Mouse (Mus musculus) megakaryocyte progenitor cell, adult 5-6 weeks (primary cell): ENCODE data around the gene Primpol. TPM values are rescaled to one million over a fixed set of nuclear protein-coding genes. Genes with fewer than 3 reads are reported as not detected.
A peak's percentile ranks its signal among the peaks of the same experiment; 100 is the strongest.

Experiments
- ATAC-seq: replicated peaks from 2 replicates; pipeline ENCODE4 v1.8.0; 2016; ENCODE audit warnings: mild to moderate bottlenecking, moderate TSS enrichment, inconsistent platforms; ENCODE audit not compliant: poor library complexity
- total RNA-seq, 2 experiments: library from RNA; stranded (forward) in 1 of 2; stranded (reverse) in 1 of 2; fragments of 157-497, 149-512 nt in 1 of 2; fragments of 200-1000 nt in 1 of 2; gene quantifications; 2 replicates each; pipeline versions ENCODE4 v1.2.3 to v1.2.4; 2015 to 2017

Primpol gene
- total RNA-seq (2015) (9.2 and 16.4 TPM in 2 replicates), total RNA-seq (2017) (7.5 and 7.9 TPM in 2 replicates)

DNA sequence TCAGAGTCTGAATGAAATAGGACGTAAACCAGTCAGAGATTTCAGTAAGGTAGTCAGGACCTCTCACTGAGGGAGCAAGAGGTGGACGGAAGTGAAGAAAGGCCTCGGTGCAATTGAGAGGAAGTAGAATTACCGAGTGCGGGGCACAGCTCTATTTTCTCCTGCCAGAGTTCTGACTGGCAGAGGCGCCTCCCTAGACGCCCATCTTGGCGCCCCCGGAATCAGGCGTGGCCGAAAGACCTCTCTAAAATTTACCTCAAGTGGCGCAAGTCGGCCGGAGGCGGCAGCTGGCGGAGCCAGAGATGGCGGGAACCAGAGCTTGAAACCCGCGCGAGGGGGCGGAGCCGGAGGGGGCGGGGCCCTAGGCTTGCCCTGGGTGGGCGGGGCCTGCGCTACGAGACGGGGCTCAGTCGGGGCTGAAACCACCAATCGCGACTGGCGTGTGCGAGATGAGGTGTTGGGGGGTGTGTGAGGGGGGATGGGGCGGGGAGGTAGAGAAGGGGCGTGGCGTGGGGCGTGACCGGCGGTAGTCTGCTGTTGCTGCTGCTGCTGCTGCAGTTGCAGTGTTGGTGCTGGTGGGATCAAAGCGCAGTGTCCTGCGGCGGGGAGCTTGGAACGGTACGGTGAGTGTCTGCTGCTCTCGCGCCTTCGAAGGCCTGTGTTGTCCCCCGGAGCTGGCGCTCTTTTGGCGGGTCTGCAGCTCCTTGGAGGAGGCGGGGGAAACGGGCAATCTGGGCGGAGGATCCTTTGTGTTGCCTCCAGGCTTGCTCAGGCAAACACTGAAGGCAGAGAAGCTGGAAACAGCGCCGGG lies at the start of gene Primpol, which contains the start of gene Casp3:
Gene Primpol, minus strand, starts transcription at position 334 of the 811 bp plus-strand sequence.
Gene Casp3, plus strand, starts transcription at position 413 of the 811 bp plus-strand sequence.
- peak; percentile 83 for ATAC-seq

DNA sequence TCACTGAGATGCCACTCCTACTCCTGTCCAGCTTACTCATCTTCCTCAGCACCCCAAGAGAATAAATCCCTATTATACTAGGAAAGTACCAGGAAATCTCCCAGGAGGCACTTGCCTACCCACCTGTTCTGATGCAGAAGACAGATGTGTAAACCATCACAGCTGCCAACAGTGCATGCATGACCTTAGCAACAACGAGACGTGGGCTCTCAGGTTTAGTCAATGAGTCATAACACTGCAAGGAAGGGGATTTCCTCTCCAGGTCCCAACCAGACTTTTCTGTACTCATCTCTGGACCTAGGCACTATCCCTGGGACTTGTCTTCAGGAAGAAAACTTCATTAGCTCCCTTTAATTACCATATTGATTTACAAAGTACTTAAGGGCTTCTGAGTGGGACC lies 38.9 kb upstream of the Primpol start:
- no peak for ATAC-seq

DNA sequence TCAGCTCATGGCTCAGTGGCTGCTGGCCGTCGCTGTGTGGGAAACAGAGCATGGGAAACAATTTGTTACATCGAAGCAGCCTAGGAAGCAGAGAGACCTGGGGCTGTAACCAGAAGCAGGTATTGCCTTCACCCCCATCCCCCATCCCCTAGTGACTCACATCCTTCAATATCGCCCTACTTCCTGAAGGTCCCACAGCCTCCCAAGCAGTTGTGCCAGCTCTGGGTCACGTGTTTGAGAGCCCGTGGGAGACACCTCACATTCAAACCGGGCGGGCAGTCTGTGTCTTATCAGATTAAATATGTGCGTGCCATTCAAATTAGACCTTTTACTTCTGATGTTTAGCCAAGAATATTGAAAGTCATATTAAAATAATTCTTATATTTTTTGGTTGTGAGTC lies 34.9 kb upstream of the Primpol start:
- peak; percentile 90 for ATAC-seq

- ATAC-seq, result no peak
Observed at GRCm38 (mm10) chr8:46648421-46648820, 31.4 kb upstream of the Primpol start.

DNA sequence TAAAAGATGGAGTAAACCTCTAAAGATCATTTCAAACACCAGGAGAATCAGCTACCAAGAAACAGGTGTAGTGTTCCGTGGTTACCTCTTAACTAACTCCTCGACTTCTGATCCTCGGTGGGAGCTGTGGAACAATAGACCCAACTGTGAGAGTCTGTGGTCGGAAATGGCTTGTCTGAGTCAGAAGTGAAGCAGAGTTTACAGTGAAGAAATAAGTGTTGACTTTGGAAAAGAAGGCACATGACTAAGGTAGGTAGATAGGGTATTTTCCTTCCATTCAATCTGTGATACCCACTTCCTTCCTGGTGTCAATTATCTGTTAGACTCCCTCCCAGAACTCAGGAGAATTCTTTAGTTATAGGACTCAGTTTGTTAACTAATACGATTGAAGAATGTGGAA lies 24.3 kb upstream of the Primpol start:
- peak; percentile 53 for ATAC-seq

DNA sequence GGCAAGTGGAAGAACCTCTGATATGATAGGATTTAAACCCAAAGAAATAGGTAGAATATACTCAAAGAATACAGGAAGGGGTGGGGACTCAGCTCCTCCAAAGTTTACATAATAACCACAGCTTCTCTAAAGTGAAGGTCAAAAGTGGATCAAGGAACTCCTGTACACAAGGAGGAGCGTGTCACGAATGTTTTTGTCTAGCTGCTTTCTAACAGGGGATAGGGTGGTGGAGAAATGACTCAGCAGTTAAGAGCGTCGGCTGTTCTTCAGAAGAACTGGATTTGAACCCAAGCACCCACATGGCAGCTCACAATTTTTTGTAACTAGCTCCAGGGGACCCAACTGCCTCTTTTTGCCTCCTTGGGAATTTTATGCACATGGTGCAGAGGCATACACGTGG lies 22.8 kb upstream of the Primpol start:
- ATAC-seq, result peak; percentile 84

DNA sequence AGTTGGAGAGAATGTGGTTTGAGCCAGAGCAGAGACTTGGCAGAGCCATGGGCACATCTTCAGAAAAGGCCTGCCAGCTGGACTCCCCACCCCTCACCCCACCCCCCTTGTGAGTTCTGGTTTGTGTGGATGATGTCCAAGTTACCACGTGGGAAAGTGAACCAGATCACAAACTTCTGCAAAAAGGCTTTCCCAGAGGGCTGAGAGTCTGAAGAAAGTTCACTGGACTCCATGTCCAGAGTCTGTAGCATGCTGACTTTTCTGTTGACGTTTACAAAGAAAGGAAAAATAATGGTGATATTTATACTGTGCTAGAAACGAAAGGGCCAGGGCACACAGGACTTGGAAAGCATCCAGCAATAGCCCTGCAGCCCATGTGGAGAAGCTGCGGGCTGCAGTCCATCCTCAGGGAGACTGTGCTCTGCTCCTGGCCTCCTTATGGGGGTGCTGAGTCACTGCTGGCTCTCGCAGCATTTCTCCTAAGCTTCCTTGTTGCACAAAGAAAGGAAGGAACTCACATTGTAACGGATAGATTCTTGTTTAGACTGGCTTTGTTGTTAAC lies 22.1 kb upstream of the Primpol start:
- peak; percentile 54 for ATAC-seq

- ATAC-seq, result no peak
Observed at GRCm38 (mm10) chr8:46630932-46631331, 13.9 kb upstream of the Primpol start.

GRCm38 (mm10) chr8:46630422-46630821 lies 13.4 kb upstream of the Primpol start:
- no peak for ATAC-seq

DNA sequence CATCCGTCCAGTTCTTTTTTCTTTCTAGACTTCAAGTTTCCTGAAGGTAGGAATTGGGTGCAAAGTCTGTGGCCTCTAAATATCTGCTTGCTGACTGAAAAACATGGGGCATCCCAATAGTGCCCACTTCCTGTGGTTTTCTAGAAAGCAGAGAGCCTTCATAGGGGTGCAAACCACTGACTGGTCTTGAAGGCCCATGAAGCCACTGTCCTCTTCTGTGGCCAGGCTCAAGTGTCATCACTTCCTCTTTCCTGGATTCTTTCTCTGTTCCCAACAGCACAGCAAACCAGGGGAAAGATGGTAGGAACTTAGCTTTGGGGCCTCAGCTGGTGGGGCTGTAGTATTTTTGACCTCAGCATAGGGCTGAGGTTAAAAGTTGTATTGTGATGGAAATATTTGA lies 11.6 kb upstream of the Primpol start:
- peak; percentile 74 for ATAC-seq

- peak; percentile 52 for ATAC-seq
Observed at GRCm38 (mm10) chr8:46627881-46628280, 10.9 kb upstream of the Primpol start.

GRCm38 (mm10) chr8:46626642-46627041 lies 9.6 kb upstream of the Primpol start:
- ATAC-seq, result no peak

GRCm38 (mm10) chr8:46625166-46625565 lies 8.2 kb upstream of the Primpol start:
- ATAC-seq, result peak; percentile 40

GRCm38 (mm10) chr8:46622446-46623270 lies 5.6 kb upstream of the Primpol start:
- ATAC-seq, result no peak

DNA sequence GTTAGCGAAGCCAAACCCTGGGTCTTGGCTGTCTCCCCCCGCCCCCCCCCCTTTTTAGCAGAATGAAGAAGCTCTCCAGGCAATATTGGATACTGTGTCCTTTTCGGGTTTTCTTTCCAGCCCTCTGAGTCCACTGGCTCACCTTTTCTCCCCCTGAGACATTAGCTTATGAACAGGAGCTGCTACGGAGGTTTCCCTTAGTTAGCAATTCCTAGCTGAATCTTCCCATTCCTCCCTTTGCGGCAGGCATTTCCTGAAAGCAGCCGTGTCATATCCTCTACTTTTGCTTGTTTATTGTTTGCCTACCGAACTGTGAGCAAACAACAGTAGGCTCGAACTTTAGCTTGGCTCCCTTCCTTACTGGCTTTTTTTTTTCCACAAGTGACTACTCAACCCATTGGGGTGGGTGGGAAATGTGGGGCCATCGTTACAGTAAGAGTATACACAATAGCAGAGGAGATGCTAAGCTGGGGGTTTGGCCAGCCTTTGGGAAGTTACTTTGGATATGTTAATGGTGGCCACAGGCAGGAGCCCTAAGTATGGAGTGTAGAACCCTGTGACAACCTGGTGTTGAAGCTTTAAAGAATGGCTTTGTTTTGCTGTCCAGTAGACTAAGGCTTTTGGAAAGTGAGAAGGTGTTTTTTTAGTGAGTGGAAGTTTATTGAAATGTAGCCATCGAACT lies 1.8 kb upstream of the Primpol start:
- ATAC-seq, result no peak

DNA sequence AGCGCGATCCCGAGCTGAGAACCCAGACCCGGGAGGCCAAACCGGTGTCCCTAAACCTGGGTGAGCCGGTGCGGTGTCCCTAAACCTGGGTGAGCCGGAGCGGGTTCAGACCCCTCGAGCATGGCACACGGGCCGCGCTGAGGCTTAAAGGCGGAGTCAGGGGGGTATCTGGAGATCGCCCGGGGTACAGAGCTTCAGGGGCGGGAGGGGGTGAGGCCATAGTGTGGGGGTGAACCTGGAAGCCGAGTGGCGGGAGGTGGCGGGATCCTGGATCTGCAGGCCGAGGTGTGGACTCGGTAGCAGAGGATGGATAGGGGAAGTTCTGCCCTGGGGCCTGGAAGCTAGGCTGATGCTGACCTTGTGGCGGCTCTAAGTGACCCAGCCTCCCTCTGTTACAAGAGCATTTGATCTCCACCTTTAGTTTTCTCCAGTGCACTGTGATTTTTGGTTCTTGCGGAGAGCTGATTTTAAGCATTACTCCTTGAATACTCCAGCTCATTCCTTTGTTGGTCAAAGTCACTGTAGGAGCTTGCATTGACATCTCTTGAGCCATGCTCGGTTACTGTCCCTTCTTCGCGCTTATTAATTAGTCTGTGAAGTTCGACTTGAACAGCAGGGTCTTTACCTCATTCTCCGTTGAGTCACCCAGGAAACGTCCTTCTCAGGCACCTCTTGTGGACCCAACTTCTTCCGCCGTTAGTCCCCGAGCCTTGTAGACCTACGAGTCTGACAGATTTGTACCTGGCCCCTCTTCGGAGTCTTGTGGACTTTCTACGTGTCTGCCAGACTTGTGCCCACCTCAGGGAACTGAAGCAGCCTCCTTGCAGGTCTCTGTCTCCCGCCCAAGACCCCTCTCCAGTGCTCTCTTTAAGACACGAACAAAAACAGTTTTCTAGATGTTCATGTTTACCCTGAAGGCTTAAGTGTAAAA lies 943 bp upstream of the Primpol start:
- peak; percentile 32 for ATAC-seq

- no peak for ATAC-seq
Observed at GRCm38 (mm10) chr8:46615936-46616335, 1.1 kb downstream of the Primpol start.

GRCm38 (mm10) chr8:46613377-46613776 lies 3.6 kb downstream of the Primpol start:
- ATAC-seq, result no peak

- no peak for ATAC-seq
Observed at GRCm38 (mm10) chr8:46612913-46613312, 4.1 kb downstream of the Primpol start.

DNA sequence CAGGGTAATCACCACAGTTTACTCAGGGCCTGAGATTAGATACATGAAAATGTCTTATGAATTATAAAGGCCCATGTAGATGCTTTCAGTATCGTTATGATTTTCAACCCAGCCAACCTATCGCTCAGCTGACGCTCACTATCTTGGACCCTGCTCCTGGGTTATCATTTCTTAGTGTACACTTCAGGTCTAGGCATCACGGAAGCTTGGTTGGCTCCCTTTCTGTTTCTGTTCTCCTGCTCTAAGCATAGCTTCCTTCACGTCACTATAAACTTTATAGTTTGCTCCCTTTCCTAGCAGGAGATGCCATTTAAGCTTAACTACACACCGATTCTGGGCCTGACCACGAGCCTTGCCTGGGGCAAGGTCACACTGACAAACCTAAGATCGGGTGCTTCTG lies 5.5 kb downstream of the Primpol start:
- ATAC-seq, result no peak
